Mouse (Mus musculus): ENCODE data around the gene Rxfp2.

Gene Rxfp2

DNA sequence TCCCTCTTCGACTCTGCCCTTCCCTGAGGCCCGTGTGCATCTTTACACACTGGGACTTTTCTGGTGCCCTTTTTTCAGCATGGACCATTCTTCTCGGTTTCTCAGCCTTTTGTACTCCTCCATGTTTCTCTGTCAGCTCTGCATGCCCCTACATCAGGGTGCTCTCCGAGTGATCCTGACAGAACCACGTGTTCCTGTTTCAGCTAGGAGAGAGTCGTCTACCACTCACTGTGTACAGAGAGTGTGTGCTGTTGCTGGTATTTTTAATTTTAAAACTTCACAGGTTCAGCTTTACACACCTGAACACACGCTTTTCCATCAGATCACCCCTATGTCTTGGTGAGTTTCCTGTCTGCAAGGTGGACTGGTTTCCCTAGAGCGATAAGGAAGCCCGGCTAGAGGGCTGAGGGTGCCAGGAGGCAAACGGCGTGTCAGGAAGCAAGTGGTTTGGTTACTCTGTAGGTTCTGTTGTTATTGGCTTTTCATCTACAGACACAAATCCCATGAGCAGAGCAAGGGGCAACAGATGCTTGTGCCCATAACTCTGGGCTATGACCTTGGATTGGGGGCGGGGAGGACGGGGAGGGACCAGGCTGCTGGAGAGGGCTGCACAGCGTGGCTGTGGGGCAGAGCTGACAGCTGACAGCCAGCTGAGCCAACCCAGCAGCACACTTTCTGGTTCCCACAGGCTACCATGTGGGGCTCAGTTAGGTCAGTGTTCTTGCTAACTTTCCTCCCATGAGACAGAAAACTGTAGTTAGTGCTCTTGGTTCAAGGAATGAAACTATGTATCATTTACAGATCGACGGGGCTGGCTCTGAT lies 97.0 kb downstream of the Rxfp2 start:
- no peak for DNase-seq (ENCODE audit: low read depth)

DNA sequence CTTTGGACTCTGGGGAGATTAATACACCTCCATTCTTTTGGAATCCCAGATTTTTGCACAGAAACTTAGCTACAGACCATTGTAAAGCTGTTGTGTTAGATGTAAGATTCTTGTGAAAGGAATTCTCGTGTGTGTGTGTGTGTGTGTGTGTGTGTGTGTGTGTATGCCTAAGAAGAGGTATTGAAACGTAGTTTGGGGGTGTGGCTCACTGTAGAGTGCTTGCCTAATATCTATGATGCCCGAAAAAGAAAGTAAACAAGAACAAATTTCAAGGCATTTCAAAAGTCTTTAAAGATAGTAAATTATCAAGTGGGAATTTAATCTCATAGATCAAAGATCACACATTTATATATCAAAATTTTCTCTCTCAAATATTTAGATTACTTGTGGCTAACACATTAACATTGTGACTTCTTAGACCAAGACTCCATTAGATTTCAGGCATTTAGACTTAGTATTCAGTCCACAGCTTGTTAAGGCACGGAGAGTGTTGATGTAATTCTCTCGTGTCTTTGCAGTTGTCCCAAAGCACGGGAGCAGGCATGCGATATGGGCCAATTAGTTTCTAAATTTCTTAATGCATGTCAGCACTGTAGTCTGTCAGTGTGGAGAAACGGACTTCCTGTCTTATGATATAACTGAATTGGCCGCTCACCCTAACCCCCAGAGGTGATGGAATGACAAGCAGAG lies 97.9 kb downstream of the Rxfp2 start:
- no peak for DNase-seq (ENCODE audit: low read depth)

DNA sequence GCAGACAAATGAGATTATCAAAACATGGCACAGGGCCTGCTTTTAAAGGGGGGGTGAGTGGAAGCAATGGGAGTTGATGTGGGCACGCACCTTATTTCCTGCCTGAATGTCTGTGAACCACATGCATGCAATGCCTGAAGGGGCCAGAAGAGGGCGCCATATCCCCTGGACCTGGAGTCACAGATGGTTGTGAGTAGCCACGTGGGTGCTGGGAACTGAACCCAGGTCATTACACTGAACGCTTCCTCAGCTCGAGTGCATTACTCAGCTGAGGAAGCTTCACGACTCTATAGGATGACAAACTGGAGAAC lies 98.4 kb downstream of the Rxfp2 start:
- peak; percentile 6 for DNase-seq (ENCODE audit: low read depth)

DNA sequence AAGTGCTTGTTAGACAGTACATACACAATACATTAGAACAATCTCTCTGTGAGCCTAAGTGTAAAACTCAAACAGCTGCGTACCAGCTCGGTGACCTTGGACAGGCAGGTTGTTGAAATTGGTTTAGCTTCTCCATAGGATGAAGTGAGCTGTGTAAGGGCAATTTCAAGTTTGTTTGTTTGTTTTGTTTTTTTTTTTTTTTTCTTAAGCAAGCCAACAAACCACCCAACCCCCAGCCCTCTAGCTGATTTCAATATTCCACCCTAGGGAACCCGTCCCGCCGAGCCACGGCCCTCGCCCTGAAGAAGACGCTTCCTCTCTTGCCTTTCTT lies 99.6 kb downstream of the Rxfp2 start:
- no peak for DNase-seq (ENCODE audit: low read depth)

DNA sequence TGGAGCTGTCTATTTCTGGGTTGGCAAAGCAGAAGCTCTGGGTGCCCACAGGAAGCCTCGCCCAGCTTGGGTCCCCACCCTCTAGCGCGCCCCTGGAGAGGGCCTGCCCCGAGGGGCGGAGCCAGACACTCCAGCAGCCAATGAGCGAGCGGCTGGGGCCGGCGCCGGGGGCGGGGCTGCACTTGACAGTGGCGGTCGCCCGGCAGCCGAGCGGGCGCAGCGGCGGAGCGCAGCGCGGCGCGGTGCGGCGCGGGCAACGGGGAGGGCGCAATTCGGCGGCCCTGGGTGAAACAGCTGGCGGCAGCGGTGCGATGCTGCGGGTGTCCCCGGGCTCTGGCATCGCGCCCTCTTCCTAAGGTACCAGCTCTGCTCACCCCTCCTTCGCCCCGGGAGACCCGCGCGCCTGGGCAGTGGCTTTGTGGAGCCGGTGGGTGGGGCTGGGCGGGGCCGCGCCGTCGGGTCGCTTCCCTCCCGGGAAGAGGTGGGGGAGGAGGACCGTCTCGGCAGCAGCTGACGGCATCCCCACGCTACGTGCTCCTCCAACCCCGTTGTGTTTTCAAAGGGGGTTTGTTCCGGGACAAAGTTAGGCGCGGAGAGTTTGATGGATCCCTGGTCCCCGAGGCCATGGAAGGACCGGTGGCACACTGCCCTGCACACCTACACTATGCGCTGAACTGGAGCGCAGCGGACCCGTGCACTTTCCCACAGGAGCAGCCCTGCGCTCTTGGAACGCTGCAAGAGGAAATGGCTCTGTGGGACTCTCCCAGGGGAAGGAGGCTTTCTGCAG lies 100.2 kb downstream of the Rxfp2 start, which contains the start of gene Fry:
Fry (plus strand) TSS at position 191 of the 787 bp plus-strand sequence.
- DNase-seq (ENCODE audit: low read depth), result no peak

DNA sequence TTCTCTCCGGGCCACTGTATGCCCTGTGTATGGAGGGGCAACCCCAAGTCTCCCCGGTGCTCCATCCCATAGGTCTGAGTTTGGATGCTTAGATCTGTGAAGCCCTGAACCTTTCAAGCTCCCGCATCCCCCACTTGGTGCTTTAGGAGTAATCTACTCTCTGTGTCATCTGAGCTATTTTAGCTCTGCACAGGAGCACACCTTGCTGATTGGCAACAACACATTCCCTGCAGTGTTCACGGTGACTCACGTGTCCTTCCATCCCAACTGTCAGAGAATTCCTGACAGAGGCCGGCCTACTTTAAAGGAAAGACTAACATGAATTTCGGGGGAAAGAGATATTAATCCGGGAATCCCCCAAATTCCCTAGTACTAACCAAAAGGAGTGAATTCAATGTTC lies 102.2 kb downstream of the Rxfp2 start:
- no peak for DNase-seq (ENCODE audit: low read depth)

DNA sequence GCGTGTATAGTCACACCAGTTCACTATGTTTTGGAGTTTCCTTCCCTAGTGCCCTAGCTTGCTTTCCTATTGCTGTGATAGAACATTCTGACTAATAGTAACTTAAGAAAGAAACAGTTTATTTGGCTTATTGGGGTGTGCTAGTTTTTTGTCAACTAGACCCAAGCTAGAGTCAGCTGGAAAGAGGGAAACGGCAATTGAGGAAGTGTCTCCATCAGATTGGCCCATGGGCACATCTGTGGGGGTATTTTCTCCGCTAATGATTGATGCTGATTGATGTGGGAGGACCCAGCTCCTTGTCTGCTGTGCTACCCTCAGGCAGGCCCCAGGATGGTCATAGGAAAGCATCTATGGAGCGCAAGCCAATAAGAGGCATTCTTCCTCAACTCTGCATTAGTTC lies 103.6 kb downstream of the Rxfp2 start:
- DNase-seq (ENCODE audit: low read depth), result no peak

DNA sequence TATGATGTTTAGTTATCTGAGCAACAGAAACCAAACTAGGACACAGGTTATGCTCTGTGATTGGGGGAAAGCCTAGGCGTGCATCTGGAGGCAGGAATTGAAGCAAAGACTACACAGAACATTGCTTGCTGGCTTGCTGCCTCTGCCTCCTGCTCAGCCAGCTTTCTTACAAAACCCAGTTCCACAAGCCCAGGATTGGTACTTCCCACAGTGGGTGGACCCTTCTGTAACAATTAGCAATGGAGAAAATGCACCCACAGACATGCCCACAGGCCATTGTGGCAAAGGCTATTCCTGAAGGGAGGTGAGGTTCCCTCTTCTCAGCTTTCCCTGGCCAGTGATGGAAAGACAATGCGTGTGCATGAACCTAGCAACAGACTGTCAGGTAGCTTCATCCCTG lies 104.1 kb downstream of the Rxfp2 start:
- DNase-seq (ENCODE audit: low read depth), result no peak

DNA sequence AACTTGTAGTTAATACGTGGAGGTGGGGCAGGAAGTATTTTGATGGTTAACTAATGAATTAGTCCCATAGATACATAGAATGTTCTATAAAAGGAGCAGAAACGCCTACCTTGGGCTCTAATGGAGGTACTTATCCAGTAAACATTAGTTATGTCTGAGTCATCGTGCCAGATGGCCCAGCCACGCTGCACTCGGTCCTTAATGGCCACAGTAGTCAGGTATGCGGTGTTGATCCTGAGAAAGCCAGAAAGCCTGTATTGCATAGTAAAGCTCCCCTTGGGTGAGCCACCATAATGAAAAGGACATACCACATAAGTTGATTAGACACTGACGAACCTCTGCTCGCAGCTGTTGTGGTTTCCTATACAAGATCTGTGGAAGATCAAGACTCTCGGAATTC lies 107.4 kb downstream of the Rxfp2 start:
- no peak for DNase-seq (ENCODE audit: low read depth)

DNA sequence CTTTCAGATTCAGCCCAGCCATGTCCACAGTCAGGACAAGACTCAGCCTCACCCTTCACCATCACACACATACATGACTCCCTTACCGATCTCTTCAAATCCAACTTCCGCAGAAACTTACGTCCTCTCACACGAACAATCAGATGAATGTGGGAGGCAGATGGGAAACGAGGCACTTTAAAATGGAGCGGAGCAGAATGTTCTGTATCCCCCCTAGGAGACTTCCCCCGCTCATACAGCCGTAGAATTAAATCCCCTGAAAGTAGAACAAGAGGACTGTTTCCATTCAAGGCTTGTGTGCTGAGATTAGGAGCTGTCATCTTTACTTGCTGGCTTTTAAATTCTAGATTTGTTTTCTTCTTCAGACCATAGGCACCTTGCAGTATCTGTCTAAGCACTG lies 110.0 kb downstream of the Rxfp2 start:
- DNase-seq (ENCODE audit: low read depth), result no peak

DNA sequence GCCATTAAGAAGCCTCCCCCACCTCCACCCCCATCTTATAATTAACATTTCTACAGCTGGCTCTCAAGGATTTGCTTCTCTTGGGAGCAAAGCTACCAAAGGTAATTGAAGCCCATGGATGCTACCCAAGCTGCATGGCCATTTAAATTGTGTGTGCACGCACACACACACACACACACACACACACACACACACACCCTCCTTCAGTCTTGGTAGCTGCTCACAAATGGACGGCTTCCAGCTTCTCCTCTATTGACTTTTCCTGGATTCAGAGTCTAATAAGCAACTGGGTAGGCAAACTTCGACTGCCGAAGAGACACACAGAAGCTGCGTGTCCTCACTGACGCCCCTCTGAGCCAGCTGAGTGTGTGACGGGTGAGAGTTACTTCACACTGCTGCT lies 111.7 kb downstream of the Rxfp2 start:
- DNase-seq (ENCODE audit: low read depth), result no peak

DNA sequence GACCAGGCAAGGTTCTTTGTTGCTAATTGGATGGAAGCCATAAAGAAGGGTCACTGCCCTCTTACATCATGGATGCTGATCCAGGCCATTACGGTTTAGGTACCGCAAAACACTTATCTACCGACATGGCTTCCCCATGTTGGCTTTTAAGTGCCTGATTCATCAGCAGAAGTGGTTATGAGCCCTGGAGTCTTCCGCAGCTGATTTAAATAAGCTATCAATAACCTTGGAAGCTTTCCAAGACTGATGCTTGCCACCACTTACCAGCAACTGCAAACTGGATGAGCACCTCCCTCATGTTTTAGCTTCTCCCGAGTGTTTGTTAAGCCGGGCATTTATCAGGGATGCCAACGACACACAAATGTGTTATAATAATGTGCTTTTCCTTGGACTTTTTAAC lies 112.7 kb downstream of the Rxfp2 start:
- DNase-seq (ENCODE audit: low read depth), result no peak
